Mouse (Mus musculus) limb, embryonic 13.5 days (tissue): ENCODE measurements around the gene Hid1. TPM values are rescaled to one million over a fixed set of nuclear protein-coding genes. Genes with fewer than 3 reads are reported as not detected.

Experiments
- ATAC-seq: fragments of 200-750 bp; cut with Nextera tagmentation; 2 replicates; pipeline ENCODE4 v1.8.0; 2017; ENCODE audit warnings: low read depth, moderate number of reproducible peaks, moderate TSS enrichment; ENCODE audit not compliant: low FRiP score
- H3K27ac ChIP-seq: fragments of 300-500 bp; sonication (generic); 2 replicates; pipeline ENCODE4 v1.5.1; 2015; ENCODE audit warnings: inconsistent platforms, mild to moderate bottlenecking, moderate library complexity
- H3K27me3 ChIP-seq: fragments of 300-500 bp; sonication (generic); 2 replicates; pipeline ENCODE4 v1.6.1; 2015; ENCODE audit warnings: mild to moderate bottlenecking, inconsistent platforms
- H3K36me3 ChIP-seq: fragments of 300-500 bp; sonication (generic); 2 replicates; pipeline ENCODE4 v1.6.1; 2015; ENCODE audit warnings: inconsistent platforms, mild to moderate bottlenecking, moderate library complexity
- H3K4me1 ChIP-seq: fragments of 300-500 bp; sonication (generic); 2 replicates; pipeline ENCODE4 v1.6.1; 2015; ENCODE audit warnings: inconsistent platforms
- H3K4me2 ChIP-seq: fragments of 300-500 bp; sonication (generic); replicated peaks from 2 replicates; pipeline ENCODE4 v1.6.1; 2015; ENCODE audit warnings: inconsistent platforms, mild to moderate bottlenecking, moderate library complexity
- H3K4me3 ChIP-seq: fragments of 300-500 bp; sonication (generic); 2 replicates; pipeline ENCODE4 v1.5.1; 2015; ENCODE audit warnings: moderate library complexity, mild to moderate bottlenecking, inconsistent platforms
- H3K9ac ChIP-seq: fragments of 300-500 bp; sonication (generic); 2 replicates; pipeline ENCODE4 v1.6.1; 2015; ENCODE audit warnings: mild to moderate bottlenecking, inconsistent platforms
- H3K9me3 ChIP-seq: fragments of 300-500 bp; sonication (generic); 2 replicates; pipeline ENCODE4 v1.6.1; 2016; ENCODE audit warnings: inconsistent platforms
- WGBS: fragments of 180-500 bp; shearing (Covaris S2); methylation state at CpG from one replicate; pipeline ENCODE4 v1.1.7; 2015; 5-methylcytosine and 5-hydroxymethylcytosine counted together
- polyA plus RNA-seq: library from polyadenylated mRNA; unstranded; fragments of >200 nt; fragmentation: Nextera tagmentation; extraction: Ambion mirVana; gene quantifications from 2 replicates; pipeline ENCODE4 v1.2.1, GENCODE M21; 2015

The Hid1 gene
- 2.4 and 3.2 TPM in 2 replicates for polyA plus RNA-seq

DNA sequence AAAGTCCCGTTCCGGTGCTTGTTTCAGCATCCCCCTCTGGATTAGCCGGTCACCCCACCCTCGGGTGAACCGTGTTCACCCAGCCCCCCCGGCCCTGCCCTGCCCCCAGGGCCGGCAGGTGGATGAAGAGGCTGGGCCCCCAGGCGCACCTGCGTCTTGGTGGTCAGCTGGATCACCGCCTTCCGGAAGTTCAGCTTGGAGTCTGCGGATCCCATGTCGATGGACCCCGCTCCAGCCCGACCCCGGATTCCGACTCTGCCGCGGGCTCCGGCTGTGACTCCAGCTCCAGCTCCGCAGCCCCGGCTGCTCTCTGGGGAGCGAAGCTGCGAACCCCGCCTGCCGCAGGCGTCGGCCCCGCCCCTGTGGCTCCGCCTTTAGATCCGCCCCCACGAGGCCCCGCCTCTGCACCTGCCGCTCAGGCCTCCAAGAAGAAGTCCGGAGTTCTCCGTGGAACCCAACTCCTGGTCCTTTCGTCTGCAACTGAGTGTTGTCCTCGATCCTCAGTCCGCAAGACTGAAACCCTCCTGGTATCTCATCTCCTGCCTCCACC is at the start of gene Hid1:
TSS of gene Hid1 (minus strand) at position 362 of the 550 bp plus-strand sequence.
- H3K27ac ChIP-seq: no peak within 1 kb of the TSS
- peak within 1 kb of the TSS; percentile 80 for H3K4me2 ChIP-seq
- WGBS: under 1% methylated on average over 38 of the region's 39 CpGs
- H3K36me3 ChIP-seq: no peaks in the 10 kb centered on the region
- peak within 1 kb of the TSS; percentile 58 for H3K9ac ChIP-seq
- H3K9me3 ChIP-seq: no peaks in the 10 kb centered on the region
- H3K4me3 ChIP-seq: peak within 1 kb of the TSS; percentile 46
- peaks cover 87% of the 10 kb centered on the region for H3K27me3 ChIP-seq
- ATAC-seq: no peak
- peaks cover 11% of the 10 kb centered on the region for H3K4me1 ChIP-seq

DNA sequence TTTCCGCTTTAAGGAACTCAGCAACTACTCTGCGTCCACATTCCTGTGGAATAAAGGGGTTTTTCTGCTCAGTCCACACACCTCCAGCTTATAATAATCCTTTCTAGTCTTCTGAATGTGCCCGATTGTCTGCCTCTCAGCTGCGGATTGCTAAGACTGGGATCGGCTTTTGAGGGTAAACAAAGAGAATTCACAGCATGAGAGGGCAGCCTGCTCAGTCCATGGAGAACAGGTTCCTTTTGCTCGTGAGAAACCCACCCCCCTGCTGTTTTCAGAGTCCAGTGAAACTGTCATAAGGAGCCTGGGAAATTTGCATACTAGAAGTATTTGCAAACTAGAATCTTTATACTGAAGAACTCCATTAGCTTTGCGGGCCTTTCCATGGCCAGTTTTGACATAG is 42.0 kb upstream of the Hid1 start:
- WGBS: 86% methylated on average over 7 of the region's 7 CpGs
- no peak for ATAC-seq
- Histone ChIP-seq H3K4me3 (no peak overlapping the region), H3K36me3 (peaks cover 51% of the 10 kb centered on the region), H3K27ac (no peak overlapping the region), H3K4me2 (no peak overlapping the region), H3K9me3 (no peaks in the 10 kb centered on the region), H3K9ac (0 out of 2 replicates have a peak overlapping the region, but pooled peaks have one; percentile 13), H3K4me1 (peaks cover 27% of the 10 kb centered on the region), H3K27me3 (no peaks in the 10 kb centered on the region)

DNA sequence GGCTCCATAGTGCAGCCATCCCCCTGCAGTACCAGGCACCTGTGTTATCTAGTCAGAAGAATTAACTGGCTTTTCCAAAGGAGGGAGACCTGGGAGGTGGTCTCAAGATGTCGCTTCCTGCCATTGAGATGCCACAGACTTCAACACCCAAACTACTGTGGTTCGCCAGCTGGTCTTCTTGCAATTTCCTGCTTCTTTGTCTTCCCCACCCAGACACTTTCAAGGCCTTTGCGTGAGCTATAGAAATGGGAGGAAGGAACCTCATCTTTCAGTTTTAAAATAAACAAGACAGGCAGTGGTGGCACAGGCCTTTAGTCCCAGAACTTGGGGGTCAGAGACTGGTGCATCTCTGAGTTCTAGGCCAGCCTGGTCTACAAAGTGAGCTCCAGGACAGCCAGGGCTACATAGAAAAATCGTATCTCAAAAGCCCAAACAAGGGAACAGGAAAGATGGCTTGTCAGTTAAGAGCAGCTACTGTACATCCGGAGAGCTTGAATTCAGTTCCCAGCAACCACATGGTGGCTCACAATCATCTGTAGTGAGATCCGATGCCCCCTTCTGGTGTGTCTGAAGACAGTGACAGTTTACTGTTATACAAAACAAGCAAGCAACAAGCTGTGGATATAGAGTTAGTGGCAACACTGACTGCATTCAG is 40.8 kb upstream of the Hid1 start:
- Histone ChIP-seq H3K36me3 (peaks cover 51% of the 10 kb centered on the region), H3K4me1 (peaks cover 27% of the 10 kb centered on the region), H3K27me3 (no peaks in the 10 kb centered on the region), H3K4me3 (no peak overlapping the region), H3K27ac (no peak overlapping the region), H3K9me3 (no peaks in the 10 kb centered on the region), H3K4me2 (no peak overlapping the region), H3K9ac (no peak overlapping the region)
- WGBS: 90% methylated on average over 6 of the region's 6 CpGs
- no peak for ATAC-seq

DNA sequence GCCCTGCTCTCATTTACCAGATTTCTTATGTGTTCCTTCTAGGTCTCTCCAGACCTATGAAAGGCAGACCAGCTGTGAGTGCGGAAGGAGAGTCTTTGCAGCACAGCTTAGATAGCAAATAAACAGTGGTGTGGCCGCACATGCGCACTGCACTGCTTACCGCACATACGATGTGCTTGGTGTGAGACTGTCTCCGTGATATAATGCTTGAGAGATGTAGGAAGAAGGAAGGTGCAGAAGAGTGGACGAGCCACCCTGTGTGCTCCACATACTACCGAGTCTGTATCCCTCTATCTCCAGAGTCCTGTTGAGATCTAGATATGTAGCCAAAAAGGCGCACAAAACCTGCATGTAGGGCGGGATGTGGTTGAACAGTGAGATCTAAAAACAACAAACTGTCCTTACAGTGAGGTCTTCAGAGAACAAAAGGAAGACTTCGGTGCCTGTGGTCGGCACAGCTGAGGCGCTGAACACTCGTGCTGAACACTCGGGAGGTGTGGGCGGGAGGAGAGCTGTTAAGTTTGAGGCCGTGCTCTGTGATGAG is 39.4 kb upstream of the Hid1 start:
- no peak for ATAC-seq
- H3K27me3 ChIP-seq: no peaks in the 10 kb centered on the region
- H3K4me2 ChIP-seq: no peak overlapping the region
- H3K9me3 ChIP-seq: no peaks in the 10 kb centered on the region
- peaks cover 51% of the 10 kb centered on the region for H3K36me3 ChIP-seq
- no peak overlapping the region for H3K9ac ChIP-seq
- H3K4me1 ChIP-seq: peaks cover 22% of the 10 kb centered on the region
- no peak overlapping the region for H3K27ac ChIP-seq
- WGBS: 94% methylated on average over 17 of the region's 17 CpGs
- H3K4me3 ChIP-seq: no peak overlapping the region

DNA sequence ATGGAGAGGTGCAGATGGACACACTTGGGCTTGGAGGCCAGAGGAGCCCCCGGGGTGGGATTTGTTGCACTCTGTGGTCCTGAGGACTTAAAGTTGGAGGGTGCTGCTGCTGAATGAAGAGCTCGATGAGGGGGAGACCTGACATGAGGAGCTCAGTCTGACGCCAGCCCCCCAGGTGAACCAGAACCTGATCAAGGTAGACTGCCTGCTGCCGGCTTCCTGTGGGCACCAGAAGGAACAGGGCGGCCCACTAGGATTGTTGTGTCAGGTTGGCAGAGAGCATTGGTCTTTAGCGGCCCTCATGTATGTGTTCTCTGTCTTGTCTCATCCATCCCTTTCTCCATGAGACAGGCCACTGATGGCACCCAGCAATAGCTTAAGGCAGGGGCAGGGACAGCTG is 38.2 kb upstream of the Hid1 start:
- WGBS: 96% methylated on average over 6 of the region's 6 CpGs

DNA sequence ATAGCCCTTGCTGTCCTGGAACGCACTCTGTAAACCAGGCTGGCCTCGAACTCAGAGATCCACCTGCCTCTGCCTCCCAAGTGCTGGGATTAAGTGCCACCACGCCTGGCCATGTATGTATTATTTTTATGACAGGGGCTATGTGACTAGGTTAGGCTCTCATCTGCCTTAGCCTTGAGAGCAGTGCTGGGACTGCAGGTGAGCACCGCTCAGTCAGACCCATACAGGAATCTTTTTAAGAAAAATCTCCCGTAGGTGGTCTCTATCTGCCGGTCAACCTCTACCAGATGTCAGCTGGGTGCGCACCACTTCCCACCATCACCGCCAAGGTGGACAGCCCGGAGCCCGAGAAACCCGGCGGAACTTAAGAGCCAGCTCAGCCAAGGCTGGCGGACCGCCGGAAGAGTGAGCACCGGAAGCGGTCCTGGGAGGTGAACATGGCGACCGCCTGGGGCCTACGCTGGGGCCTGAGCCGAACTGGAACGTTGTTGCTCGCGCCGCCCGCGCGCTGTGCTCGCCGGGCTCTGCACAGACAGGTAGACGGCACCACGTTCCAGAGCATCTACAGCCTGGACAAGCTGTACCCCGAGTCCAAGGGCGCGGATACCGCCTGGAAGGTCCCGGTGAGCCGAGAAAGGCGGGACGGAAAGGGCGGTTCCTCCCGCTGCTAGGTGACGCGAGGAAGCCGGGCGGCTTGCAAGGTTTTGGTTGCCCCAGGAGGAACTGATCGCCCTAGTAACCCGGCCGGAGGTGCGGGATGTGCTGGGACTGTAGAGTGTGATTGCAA is 36.0 kb upstream of the Hid1 start, which contains the start of gene Mrpl58:
TSS of gene Mrpl58 (plus strand) at position 415 of the 787 bp plus-strand sequence.
- Histone ChIP-seq H3K36me3 (peaks cover 27% of the 10 kb centered on the region), H3K4me1 (peaks cover 16% of the 10 kb centered on the region), H3K27me3 (no peaks in the 10 kb centered on the region), H3K27ac (peak within 1 kb of the TSS; percentile 94), H3K9me3 (no peaks in the 10 kb centered on the region), H3K4me3 (peak within 1 kb of the TSS; percentile 82), H3K9ac (peak within 1 kb of the TSS; percentile 93), H3K4me2 (peak within 1 kb of the TSS; percentile 86)
- WGBS: 3% methylated on average over 50 of the region's 50 CpGs
- peak; percentile 91 for ATAC-seq

More for the DNA sequence above, 38.2 kb upstream of the Hid1 start:
- peaks cover 16% of the 10 kb centered on the region for H3K4me1 ChIP-seq
- H3K4me2 ChIP-seq: no peak overlapping the region
- no peak overlapping the region for H3K4me3 ChIP-seq
- no peak overlapping the region for H3K27ac ChIP-seq
- peaks cover 46% of the 10 kb centered on the region for H3K36me3 ChIP-seq
- no peak for ATAC-seq
- no peak overlapping the region for H3K9ac ChIP-seq
- H3K27me3 ChIP-seq: no peaks in the 10 kb centered on the region
- no peaks in the 10 kb centered on the region for H3K9me3 ChIP-seq

DNA sequence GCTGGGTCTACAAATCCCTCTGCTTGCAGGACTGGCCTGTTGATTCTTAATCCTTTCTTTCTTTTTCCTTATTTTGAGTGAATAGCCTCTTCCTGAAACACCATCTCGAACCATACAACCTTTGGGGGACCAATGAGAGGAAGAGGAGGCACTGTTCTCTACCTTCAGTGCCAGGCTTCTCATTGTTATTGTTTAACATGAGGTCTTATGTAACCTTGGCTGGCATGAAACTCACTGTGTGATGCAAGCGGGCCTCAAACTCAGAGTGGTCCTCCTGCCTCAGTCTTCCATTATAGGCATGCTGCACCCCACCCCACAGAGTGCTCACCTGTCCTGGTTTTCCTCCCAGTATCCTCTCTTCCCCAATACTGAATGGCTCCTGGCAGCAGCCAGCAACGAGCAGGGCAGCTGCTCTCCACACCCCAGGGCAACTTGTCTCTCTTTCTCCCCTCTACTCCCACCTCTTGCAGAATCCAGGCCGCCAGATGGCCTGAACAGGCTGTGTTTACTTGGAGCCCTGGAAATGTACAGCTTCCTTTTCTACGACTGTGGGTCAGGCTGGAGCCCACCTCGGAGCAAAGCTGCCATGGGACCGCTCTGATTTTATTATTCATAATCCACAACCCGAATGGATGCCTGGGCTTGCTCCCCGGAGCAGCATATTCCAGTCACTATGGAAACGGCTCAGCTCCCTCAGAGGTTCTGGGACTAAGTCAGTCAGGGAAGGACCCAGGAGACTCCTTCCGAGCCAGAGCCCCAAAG is 33.3 kb upstream of the Hid1 start:
- Histone ChIP-seq H3K27ac (no peak overlapping the region), H3K4me2 (no peak overlapping the region), H3K4me3 (no peak overlapping the region), H3K36me3 (peaks cover 5% of the 10 kb centered on the region; the same call in 1 of the 2 replicates), H3K9ac (no peak overlapping the region), H3K4me1 (peaks cover 16% of the 10 kb centered on the region), H3K27me3 (no peaks in the 10 kb centered on the region), H3K9me3 (no peaks in the 10 kb centered on the region)
- ATAC-seq: no peak
- 46% methylated on average over 11 of the region's 11 CpGs for WGBS

DNA sequence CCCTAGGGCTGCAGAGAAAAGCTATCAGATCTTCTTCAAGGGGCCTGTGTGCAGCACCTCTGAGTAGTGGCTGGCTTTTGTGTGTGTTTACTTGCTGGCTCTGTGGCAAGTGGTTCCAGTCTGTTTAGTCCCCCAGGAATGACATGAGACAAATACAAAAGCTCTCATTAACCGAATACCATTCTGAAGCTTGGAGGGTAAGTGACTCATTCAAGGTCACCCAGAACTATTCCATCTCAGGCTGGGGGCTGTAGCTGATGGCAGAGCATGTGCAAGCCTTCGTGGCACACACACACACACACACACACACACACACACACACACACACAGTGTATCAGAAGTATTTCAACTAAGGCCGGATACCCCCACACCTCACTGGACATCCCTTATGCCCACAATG is 32.6 kb upstream of the Hid1 start:
- Histone ChIP-seq H3K4me2 (no peak overlapping the region), H3K9ac (no peak overlapping the region), H3K27me3 (no peaks in the 10 kb centered on the region), H3K4me1 (peaks cover 14% of the 10 kb centered on the region), H3K4me3 (no peak overlapping the region), H3K36me3 (peaks cover 12% of the 10 kb centered on the region), H3K27ac (no peak overlapping the region), H3K9me3 (no peaks in the 10 kb centered on the region)
- WGBS: 81% methylated on average over 3 of the region's 3 CpGs
- no peak for ATAC-seq

DNA sequence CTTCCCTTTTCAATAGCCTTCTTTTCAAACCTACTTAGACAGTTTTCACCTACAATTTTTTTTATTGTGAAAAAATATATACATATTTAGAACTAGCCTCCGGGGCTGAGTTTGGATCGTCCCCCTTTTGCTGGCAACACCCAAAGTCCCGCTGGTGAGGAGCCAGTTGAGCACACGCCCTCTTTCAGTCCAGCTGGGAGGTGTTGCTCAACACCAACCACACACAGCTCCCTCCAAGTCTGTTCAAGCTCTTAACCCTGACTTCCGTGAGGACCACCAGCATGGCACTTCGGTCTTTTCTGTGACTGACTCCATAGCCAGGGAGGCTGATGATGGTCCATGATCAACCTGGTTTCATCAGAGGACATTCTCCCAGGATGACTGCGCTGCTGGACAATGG is 30.5 kb upstream of the Hid1 start:
- Histone ChIP-seq H3K27me3 (no peaks in the 10 kb centered on the region), H3K4me1 (peaks cover 4% of the 10 kb centered on the region; the same call in 1 of the 2 replicates), H3K9ac (no peak overlapping the region), H3K4me2 (no peak overlapping the region), H3K36me3 (peaks cover 33% of the 10 kb centered on the region), H3K27ac (no peak overlapping the region), H3K9me3 (no peaks in the 10 kb centered on the region), H3K4me3 (no peak overlapping the region)
- no peak for ATAC-seq
- 74% methylated on average over 7 of the region's 7 CpGs for WGBS

DNA sequence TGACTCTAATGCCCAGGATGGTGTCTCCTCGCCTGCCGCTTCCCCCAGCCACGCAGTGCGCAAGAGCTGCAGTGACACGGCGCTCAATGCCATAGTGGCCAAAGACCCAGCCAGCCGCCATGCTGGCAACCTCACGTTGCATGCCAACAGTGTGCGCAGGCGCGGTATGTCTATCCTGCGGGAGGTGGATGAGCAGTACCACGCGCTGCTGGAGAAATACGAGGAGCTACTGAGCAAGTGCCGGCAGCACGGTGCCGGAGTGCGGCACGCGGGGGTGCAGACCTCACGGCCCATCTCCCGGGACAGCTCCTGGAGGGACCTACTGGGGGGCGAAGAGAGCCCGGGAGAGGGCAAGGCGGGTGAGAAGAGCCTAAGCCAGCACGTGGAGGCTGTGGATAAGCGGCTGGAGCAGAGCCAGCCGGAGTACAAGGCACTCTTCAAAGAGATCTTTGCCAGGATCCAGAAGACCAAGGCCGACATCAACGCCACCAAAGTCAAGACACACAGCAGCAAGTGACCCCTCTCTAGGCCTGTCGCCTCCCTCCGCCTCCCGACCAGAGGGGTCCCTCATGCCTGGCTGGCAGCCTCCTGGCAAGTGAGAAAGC is 26.3 kb upstream of the Hid1 start:
- Histone ChIP-seq H3K4me1 (no peaks in the 10 kb centered on the region), H3K4me2 (peak overlapping the region; percentile 30), H3K9ac (peak overlapping the region; percentile 31; the same call in 1 of the 2 replicates), H3K36me3 (peaks cover 64% of the 10 kb centered on the region), H3K9me3 (no peaks in the 10 kb centered on the region), H3K27me3 (no peaks in the 10 kb centered on the region), H3K27ac (no peak overlapping the region), H3K4me3 (peak overlapping the region; percentile 8; the same call in 1 of the 2 replicates)
- 55% methylated on average over 34 of the region's 34 CpGs for WGBS
- ATAC-seq: no peak

DNA sequence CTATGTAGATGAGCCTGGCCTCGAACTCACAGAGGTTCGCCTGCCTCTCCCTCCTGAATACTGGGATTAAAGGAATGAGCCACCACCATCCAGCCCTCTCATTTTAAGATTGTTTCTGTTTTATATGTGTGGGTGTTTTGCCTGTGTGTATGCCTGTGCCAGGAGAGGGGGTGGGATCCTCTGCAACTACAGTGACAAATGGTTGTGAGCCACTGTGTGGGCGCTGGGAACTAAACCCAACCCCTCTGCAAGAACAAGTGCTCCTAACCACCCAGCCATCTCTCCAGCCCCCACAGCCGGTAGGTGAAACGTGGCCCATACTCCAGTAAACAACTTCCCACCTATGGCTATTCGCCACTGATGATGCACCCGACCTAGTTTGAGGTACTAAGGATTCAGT is 23.8 kb upstream of the Hid1 start:
- Histone ChIP-seq H3K4me2 (no peak overlapping the region), H3K9me3 (no peaks in the 10 kb centered on the region), H3K4me3 (no peak overlapping the region), H3K36me3 (peaks cover 64% of the 10 kb centered on the region), H3K27me3 (no peaks in the 10 kb centered on the region), H3K27ac (no peak overlapping the region), H3K4me1 (no peaks in the 10 kb centered on the region), H3K9ac (no peak overlapping the region)
- no peak for ATAC-seq
- WGBS: 88% methylated on average over 7 of the region's 7 CpGs
